Mouse (Mus musculus) forelimb bud, embryonic 11.5 days (tissue): ENCODE results near the gene Gm20521.

Source experiments
- DNase-seq: peaks from one replicate; pipeline ENCODE4 v3.0.0-alpha.2; 2012; ENCODE audit warnings: low read depth, low spot score

The Gm20521 gene

DNA sequence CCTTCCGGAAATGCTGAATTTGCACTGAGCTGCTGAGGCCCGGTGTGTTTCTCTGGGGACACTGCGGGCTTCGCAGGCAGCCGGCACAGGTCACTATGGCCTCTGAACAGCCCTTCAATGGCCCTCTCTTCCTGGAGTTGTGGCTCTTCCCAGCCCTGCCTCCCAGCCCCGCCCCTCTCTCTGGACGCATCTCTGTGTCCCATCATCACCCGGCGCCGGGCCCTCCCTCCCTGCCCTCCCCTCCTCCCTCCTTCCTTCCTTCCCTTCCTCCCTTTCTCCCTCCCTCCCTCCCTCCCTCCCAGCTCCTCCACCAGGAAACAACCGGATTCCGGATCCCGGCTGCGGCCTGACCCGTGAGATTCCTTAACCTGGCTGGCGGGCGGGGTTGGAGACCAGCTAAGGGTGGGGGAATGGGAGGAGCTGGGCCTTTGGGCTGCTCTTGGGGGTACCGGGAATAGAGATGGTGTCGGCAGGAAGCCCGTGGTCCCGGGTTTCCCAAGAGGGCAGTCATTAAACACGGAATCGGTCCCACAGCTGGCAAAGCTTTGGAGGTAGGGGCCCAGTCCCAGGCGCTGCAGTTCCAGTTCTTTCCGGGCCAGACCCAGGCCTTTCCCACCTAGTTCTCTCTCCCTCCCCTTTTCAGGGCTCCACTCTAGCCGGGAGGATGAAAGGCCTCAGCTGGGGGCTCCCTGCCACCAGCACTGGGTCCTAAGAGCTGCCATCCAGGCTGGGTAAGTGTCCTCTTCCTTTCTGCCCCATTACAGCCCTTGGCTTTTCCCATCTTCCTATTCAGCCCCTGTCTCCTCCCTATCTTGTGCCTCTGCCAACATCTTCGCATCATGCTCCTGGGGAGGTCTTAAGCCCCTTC, at the start of gene Gm20521, which contains the start of gene Bcl2l2:
Gene Gm20521 (plus strand): TSS at position 288 of the 868 bp plus-strand sequence.
Gene Bcl2l2 (plus strand): TSS at position 224 of the 868 bp plus-strand sequence.
- DNase-seq = peak; percentile 79

GRCm38 (mm10) chr14:54843461-54843860, 39.8 kb upstream of the Gm20521 start:
- DNase-seq = peak; percentile 61

DNA sequence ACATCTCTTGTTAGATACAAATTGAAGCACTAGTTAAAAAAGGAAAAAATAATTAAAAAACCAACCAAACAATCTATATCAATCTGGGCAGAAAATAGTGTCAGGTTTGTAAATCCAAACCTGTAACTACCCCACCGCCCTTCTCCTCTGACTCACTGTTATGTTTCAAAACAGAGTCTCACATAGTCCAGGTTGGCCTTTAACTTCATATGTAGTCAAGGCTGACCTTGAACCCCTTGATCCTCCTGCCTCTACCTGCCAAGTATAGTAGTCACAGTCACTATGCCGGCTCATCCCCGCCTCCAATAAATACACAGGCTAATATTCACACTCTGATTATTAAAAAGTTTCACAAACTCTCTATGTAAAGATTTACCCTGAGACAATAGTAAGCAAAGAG, 27.5 kb upstream of the Gm20521 start:
- no peak for DNase-seq

DNA sequence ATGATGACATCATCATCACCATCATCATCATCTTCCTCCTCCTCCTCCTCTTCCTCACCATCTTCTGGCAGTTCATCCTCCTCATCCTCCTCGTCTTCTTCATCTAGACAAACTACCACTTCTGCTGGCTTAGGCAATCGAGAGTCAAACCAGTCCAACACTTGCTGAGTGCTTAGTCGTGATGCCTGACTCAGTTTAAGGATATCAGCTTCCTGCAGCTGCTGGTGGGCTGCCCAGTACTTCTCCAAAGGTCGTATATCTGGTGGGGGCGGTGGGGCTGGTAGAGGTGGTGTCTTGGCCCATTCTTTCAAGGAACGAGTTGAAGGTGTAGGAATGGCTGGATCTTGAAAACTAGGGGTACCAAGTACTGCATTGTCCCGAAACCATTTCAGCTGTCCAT, 26.5 kb upstream of the Gm20521 start:
- no peak for DNase-seq

DNA sequence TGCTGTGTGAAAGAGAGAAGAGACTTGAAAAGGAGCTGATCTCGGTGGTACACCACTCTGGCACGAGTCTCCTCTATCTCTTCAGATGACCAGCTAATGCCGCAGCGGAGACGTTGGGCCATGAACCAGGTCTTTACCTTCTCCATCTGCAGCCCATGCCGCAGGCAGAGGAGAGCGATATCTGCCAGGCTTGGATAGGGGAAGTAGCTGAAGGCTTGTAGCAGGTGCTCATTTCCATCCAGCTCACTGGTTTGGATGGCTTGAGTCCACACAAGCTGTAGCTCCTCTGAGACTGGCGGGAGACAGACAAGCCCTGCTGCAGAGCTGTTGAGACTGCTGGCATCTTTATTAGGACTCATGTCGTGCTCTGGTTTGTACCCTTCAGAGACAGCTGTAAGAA, 25.4 kb upstream of the Gm20521 start:
- DNase-seq = no peak

DNA sequence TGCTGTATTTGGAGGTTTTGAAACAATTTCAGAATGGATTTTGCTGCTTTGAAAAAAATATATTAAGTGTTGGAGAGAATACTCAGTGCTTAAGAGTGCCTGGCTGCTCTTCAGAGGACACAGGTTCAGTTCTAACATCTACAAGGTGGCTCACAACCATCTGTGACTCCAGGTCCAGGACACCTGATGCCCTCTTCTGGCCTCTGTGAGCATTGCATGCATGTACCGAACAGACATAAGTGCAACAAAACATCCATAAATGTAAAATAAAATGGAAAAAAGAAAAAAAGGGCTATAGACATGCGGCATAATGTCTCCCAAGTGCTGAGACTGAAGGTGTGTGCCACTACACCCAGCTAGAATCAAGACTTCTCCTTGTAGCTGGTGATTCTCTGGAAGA, 22.7 kb upstream of the Gm20521 start:
- peak; percentile 53 for DNase-seq

DNA sequence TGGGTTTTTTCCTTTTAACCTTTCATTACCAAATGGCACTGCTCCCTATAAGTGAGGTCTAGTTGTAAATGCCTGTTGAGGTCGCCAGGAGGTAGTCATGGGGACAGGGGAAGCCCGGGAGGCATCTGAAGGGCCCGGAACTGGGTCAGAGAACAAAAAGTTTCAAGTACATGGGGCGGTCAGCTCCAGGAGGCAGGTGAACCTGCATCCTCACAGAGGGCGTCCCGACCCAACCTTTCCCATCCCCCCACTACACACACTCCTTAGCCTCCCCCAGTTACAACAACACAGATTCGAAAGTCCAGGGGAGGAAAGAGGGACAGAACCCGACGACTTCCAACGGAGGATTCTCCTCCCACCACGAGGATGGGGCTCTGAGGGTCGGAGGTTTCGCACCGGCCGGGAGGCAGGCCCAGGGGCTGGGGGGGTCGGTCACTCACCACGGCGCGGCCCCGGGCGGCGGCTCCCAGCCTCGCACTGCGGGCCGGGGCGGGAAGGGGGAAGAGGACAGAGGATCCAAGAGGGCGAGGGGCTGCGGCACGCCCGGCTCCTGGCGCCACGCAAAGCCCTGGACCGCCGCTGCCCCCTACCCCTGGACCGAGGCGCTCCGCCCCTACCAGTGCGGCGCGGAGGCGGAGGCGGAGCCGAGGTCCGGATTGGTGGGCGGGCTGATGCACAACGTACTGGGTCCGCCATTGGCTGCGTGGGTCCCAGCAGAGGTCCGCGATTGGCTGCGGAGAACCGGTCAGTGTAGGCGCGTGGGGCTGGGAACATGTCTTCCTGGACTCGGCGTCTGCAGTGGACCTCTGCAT, 19.5 kb upstream of the Gm20521 start:
- DNase-seq = peak; percentile 91

DNA sequence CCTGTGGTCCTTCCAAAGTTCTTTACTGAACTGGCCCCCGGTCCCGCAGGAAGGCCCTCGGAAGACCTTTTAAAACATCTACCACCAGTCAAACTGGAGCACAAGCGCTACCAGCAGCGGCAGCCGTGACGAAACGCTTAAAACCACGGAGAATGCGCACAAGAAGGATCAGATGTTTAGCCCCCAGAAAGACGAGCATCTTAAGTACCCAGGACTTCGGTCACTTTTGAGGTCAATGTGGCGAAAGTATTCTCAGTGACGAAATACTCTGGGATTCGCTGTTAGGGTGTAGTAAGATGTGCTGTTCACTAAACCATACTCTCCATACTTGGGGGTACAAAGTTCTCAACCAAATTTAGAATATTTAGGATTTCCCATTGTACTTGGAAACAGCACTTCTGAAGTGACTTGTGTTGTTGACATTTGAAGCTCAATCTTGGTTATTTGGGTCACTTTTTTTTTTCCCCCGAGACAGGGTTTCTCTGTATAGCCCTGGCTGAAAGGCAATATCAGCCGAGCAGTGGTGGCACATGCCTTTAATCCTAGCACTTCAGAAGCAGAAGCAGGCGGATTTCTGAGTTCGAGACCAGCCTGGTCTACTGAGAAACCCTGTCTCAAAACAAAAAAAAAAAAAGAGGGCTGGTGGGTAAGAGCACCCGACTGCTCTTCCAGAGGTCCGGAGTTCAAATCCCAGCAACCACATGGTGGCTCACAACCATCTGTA, 18.8 kb upstream of the Gm20521 start:
- no peak for DNase-seq

DNA sequence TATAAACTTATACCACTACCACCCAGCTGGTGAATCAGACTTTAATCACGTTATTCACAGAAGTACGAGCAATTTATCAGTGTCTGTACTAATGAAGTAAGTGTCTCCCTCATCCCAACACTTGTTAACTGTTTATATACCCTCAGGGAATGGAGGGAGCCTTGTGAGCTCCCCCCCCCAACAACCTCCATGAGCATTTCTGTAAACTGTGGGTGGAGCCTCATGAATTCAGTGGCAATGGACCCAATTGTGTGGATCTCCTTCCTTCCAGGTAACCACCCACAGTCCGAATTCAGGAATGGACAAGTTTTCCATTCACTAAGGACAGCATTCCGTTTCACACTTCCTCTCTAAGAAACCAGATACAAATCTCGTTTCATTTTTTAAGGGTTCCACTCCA, 17.6 kb upstream of the Gm20521 start:
- DNase-seq = no peak

DNA sequence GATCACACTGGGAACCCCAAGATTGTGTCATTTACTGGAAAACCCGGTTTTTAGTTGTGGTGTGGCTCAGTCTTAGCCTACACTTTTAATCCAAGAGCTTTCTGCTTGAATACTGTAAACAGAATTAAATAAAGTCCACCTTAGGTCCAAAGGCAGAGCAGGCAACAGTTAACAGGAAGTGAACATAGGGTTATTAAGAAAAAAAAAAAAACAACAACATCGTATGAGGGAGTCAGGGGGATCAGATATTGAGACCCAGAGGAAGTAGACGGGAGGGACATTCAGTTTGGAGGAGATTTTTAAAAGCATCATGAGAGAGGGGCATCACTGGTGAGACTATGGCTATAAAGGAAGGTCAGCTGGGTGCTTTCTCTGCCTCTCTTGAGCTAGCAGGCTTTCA, 17.0 kb upstream of the Gm20521 start:
- DNase-seq = no peak

- no peak for DNase-seq
Measured at GRCm38 (mm10) chr14:54866936-54867335, 16.3 kb upstream of the Gm20521 start.

DNA sequence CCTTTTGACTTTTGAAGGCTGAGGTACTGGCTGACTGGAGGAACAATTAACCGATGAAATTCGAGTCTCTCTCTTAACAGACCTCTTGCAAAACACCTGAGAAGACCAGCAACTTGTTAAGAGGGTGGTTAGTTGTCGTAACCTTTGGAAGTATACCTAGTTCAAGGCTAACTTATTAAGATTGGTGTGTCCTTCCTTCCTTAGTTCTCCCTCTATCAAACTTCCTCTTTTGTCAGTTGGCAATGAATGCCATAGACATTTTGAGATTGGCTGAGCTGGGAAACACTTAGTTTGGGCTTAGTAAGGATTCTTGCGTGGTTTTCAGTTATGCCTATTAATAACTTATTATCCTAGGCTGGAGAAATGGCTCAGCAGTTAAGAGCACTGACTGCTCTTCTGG, 15.2 kb upstream of the Gm20521 start:
- no peak for DNase-seq

DNA sequence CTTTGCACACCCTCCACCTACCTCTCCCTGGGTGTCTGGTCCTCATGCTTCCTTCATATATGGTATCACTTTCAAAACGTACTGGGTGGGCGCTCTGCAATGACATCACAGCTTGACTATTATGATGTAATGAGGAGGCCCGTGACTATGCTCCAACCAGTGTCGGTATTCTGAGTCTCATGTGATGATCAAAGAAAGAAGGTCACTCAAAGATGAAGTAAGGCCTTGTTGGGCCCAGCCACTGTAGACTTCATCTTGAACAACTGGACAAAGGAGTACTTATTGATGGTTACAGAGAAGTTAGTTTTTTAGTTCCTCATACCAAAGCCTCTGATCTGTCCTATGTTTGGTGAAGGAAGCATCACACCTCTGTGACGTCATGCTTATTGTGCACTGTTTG, 12.4 kb upstream of the Gm20521 start, which contains the start of gene Homez:
Gene Homez (minus strand): TSS at position 101 of the 400 bp plus-strand sequence.
- DNase-seq = no peak

DNA sequence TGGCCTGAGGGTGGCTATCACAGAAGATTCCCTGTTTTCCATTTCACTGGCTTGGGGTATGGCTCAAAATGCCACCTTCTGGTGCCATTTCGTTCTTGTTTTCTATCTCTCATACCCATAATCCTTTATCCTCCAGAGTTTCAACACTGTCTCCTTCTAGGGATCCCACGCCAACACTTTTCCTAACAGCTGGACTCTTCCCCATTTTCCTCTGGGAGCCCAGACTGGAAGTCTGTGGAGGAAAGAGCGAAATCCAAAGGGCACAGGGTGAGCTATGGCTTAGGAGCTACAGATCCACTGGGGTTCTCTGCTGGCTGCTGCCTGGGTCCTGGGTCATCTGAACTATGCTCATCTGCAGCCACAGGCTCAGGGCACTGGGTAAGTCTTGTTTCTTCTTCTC, 9.1 kb upstream of the Gm20521 start:
- DNase-seq = no peak

DNA sequence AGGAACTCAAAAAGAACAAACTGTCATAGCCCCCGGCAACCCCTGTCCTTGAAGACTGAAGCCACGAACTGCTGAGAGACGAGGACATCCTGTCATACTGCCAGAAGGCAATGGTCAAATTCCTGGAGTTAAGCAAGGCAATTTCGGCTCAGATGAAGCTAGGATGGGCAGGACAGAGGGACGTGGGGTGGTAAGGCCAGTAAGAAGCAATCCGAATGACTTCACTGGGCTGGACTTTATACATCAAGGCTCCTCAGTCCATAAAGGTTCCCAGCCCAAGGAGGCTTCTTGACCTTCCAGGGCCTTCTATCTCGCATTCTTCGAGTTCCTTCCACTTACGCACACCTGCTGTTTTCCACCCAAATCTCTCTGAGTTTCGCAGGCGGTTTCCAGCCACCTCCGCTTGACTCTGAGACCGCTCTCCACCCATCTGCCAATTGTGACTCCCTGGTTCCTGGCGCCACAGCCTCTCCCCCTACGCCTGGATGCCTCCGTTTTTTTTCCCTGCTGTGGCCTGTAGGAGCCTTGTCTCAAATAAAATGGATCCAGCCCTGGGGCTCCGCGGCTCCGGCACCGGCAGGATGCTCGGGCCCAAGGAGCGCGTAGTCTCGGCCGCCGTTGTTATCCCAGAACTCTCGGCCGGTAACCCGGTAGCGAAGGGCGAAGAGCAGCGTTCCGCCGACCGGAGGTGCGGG, 7.2 kb upstream of the Gm20521 start:
- no peak for DNase-seq

DNA sequence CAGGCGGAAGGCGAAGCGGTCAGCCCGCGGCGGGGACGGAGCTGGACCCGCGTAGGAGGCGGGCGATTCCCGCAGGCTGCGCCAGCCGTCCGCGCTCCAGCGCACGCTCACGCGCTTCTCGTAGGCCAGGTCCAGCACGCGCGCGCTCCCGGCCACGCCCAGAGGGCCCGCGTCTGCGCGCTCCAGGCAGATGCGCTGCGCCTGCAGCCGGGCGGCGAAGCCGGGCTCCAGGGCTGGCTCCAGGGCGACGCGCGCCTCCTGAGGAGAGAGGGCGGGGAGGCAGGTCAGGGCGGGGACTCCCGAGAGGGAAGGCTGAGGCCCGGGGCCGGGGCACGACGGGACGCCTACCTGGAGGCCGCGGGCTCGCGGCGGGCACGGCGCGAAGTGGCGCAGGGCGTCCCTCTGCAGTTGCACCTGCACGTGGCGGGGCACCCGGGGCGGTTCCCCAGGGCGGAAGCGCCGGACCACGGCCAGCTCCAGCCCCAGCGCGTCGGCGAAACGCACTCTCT, 6.6 kb upstream of the Gm20521 start:
- DNase-seq = peak; percentile 84

- DNase-seq = no peak
Measured at GRCm38 (mm10) chr14:54877048-54877715, 6.1 kb upstream of the Gm20521 start, which contains the start of gene Ppp1r3e. Ppp1r3e (minus strand) TSS chr14:54877550.

DNA sequence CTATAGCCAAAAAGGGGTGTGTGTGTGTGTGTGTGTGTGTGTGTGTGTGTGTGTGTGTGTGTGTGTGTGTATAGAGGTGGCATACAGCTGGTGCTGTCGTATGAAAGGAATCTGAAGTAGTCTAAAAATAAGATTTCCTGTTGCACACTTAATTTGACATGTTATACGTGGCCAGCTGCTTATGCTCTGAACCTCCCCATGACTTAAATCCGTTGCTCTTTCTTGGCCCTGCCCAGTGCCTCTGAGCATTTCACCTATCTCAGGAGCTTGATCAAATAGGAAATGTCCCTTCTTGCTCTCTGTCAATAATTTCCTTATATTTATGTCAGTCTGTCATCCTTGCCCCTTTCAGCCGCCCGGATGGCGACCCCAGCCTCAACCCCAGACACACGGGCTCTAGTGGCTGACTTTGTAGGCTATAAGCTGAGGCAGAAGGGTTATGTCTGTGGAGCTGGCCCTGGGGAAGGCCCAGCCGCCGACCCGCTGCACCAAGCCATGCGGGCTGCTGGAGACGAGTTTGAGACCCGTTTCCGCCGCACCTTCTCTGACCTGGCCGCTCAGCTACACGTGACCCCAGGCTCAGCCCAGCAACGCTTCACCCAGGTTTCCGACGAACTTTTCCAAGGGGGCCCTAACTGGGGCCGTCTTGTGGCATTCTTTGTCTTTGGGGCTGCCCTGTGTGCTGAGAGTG, 926 bp downstream of the Gm20521 start:
- no peak for DNase-seq

DNA sequence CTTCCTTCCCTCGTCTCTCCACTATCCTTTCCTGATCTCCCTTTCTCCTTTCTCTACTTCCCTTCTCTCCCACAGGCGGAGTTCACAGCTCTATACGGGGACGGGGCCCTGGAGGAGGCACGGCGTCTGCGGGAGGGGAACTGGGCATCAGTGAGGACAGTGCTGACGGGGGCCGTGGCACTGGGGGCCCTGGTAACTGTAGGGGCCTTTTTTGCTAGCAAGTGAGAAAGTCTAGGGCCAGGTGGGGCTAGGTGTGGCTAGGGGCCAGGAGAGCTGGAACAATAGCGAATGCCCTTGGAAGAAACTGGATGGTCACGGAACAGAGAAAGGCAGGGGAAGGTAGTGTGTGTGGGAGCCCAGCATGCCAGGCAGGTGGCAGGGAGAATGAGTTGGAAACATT, 2.1 kb downstream of the Gm20521 start:
- no peak for DNase-seq

DNA sequence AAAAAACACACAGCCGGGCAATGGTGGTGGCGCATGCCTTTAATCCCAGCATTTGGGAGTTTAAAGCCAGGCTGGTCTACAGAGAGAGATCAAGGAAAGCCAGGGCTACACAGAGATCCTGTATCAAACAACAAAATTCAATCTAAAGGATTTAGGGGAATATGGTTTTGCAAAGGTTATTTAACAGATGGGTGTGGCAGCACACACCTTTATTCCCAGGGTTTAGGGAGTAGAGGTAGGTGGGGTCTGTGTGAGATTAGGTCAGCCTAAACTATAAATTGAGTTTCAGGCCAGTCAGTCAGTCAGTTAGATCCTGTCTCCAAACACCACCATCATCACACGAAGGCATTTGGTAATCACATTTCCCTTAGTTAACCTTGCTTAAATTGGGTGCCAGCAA, 9.0 kb downstream of the Gm20521 start, which contains the start of gene Pabpn1:
Gene Pabpn1 (plus strand): TSS at position 301 of the 400 bp plus-strand sequence.
- no peak for DNase-seq
